Mouse (Mus musculus): ENCODE data around the gene Elobl.

Gene Elobl

DNA sequence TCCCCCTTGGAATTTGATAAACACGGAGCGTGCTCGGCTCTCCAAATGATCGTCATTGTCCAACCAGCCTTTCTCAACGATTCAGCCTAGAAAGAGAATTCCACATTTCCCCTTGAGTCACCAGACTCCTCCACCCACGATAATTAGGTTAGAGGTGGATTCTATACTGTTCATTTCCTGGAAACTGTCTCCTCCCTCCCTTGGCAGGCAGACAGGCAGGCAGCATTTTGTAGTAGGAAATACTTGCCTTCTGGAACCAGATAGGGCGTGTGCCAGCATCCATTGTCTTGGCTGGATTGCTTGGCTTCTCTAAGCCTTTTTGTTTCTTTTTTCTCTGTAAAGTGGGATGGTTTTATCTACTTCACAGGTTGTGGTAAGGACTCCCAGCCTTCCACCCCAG lies 29.7 kb upstream of the Elobl start:
- peak; percentile 68; the same call in 1 of the 2 replicates for TF ChIP-seq GATA4 (IDR thresholded peaks at IDR 0.05; ENCODE audit: insufficient replicate concordance, low read length)

DNA sequence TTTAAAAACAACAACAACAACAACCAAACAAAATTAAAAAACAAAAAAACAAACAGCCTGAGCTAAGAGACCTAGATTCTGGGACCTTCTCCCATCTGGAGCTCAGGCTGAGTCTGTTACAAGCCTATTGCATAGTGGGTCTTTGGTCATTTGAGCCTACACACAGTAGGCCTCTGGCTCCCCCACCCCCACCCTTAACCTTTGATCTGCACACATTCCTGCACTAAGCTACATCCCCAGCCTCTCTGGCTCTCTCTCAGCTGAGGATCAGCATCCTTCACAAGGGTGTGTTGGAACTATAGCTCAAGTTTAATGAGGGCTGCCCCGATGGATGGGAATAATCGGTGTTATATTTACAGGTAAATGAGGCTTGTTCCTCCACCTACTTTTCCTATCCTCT lies 28.9 kb upstream of the Elobl start:
- no peak for TF ChIP-seq GATA4 (IDR thresholded peaks at IDR 0.05; ENCODE audit: insufficient replicate concordance, low read length)

DNA sequence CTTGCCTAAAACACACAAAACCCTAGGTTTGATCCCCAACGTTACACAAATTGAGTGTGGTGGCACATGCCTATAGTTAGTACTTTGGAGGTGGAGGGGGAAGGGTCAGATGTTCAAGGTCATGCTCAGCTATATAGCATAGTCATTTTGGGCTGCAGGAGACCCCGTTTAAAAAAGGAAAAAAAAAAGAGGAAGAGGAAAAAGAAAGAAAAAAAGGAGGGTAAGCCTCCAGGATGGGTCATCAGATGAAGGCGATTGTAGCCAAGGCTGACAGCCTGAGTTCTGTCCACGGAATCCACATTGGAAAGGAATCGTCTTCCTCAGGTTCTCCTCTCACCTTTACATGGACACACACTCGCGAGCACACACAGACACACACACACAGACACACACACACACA lies 27.8 kb upstream of the Elobl start:
- no peak for TF ChIP-seq GATA4 (IDR thresholded peaks at IDR 0.05; ENCODE audit: insufficient replicate concordance, low read length)

DNA sequence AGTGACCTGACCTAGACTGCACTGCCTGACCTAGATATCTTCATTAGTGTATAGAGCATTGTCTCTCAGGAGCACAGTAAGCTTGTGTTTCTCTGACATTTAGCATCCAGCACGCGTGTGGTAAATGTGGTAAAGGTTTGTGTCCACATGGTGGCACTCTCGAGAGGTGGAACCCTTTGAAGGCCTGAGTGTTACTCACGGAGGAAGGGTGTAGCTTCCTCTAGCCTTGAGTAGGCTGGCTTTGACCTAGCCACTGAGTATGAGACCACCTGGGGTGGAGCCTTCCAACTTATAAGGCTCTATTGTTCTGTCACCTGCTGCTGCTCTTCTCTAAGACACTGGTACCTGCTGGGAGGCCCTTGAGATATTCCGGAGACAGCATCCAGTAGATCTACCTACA lies 26.9 kb upstream of the Elobl start:
- no peak for TF ChIP-seq GATA4 (IDR thresholded peaks at IDR 0.05; ENCODE audit: insufficient replicate concordance, low read length)

DNA sequence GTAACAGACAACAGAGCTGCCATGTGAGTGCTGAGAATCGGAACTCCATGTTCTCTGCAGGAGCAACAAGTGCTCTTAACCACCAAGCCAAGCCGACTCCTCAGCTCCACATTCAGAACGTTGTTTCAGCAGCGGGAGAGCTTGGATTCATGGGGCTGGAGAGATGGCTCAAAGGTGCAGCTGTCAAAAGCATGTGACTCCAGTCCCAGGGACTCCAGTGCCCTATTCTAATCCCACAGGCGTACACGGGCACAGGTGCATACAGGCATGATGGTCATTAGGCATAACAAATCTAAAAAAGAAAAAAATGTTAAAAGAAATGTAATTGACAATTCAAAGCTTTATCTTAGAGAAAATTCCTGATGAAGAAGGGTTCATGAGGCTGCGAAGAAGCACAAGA lies 26.5 kb upstream of the Elobl start:
- TF ChIP-seq GATA4 (IDR thresholded peaks at IDR 0.05; ENCODE audit: insufficient replicate concordance, low read length), result no peak

DNA sequence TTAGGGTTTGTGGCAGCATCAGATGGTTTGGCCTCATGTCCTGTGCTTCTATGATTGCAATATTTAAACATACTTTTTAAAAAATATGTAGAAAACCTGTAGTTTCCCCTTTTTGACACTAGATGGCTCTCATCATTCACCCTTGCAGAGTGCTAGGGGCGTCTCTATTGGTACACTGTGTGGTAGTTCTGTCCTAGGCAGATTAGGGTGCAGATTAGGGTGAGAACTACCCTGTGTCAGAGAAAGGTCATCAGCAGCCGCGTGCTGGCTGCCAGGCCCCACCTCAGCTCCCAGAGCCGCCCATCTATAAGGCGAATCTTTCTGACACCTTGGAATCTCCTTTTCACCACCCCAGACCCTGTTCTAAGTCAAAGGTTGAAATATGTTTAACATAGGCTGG lies 22.8 kb upstream of the Elobl start:
- no peak for TF ChIP-seq GATA4 (IDR thresholded peaks at IDR 0.05; ENCODE audit: insufficient replicate concordance, low read length)

DNA sequence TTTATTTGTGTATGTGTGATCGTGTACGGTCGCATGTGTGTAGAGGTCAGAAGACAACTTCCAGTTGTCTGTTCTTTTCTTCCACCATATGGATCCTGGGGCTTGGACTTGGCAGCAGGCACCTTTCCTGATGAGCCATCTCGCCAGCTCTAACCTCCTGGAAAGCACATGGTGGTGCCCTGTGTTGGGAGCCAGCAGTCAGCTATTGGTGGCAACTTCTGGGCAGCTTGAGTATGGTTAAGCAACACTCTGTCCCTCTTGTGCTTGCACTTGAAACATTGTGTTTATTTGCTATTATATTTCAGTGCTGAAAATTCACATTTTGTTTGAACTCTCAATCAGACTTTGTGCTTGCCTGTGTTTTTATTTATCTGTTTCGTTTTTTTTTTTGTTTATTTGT lies 22.2 kb upstream of the Elobl start:
- TF ChIP-seq GATA4 (IDR thresholded peaks at IDR 0.05; ENCODE audit: insufficient replicate concordance, low read length), result no peak

DNA sequence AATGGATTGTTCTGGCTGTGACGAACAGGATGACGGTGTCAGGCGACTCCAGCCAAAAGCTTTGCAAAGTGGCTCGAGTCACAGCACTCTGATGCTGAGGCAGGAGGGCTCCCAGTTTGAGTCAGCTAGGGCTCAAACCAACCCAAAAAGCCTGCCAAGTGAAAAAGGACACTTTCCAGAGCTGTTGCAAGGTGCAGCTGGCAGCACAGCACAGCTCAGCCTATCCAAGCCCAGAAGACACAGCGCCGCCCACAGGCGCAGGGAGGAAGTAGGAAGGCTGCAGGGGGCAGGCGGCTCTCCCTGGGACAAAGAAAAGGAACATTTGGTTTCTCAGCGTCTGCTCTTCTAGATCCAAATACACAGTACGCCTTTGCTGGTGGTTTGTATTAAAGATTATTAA lies 19.9 kb upstream of the Elobl start:
- no peak for TF ChIP-seq GATA4 (IDR thresholded peaks at IDR 0.05; ENCODE audit: insufficient replicate concordance, low read length)

DNA sequence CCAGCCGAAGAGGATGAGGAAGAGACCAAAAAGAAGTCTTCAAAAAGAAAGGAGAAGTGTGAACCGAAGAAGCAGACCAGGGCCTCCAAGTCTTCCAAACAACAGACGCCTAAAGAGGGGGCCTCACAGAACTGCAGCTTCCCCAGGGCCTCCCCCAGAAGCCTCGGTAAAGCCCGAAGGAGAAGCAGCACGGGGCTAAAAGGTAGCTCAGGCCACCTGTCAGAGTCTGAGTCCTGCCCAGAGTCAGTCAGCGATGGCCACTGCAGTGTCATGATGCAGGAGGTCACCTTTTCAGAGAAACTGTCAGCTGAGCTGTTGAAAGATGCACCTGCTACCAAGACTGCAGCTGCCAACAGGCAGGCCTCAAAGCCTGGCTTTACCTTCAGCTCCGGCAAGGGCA lies 14.6 kb upstream of the Elobl start:
- no peak for TF ChIP-seq GATA4 (IDR thresholded peaks at IDR 0.05; ENCODE audit: insufficient replicate concordance, low read length)

DNA sequence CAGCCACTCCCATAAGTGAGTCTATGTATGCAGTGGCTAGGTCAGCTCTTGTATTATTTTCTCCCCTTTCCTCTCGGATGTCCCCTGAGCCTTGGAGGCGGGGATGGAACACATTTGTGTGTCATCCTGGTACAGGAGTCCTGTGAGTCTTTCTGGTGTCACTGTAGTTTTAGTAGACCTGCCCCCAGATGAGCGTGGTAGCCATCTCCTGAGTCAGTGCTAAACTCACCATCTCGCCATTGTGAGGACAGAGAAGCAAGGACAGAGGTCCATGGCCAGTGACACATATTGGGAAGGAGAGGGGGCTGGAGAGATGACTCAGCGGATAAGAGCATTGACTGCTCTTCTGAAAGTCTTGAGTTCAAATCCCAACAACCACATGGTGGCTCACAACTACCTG lies 10.5 kb upstream of the Elobl start:
- no peak for TF ChIP-seq GATA4 (IDR thresholded peaks at IDR 0.05; ENCODE audit: insufficient replicate concordance, low read length)

DNA sequence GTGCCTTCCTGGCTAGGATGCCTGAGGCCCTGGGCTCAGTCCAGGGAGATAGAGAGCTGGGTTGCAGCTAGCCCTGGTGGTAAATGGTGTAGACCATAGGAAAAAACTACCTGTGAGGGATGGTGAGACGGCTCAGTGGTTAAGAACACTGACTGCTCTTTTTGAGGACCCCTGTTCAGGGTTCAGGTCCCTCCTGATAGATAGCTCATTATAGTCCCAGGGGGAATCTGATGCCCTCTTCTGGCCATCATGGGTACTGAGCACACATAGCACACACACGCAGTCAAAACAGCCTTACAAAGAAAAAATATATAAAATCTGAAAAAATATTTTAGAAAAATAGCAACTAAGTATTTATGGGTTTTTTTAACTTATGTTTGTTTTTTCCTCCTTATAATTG lies 9.6 kb upstream of the Elobl start:
- TF ChIP-seq GATA4 (IDR thresholded peaks at IDR 0.05; ENCODE audit: insufficient replicate concordance, low read length), result no peak

DNA sequence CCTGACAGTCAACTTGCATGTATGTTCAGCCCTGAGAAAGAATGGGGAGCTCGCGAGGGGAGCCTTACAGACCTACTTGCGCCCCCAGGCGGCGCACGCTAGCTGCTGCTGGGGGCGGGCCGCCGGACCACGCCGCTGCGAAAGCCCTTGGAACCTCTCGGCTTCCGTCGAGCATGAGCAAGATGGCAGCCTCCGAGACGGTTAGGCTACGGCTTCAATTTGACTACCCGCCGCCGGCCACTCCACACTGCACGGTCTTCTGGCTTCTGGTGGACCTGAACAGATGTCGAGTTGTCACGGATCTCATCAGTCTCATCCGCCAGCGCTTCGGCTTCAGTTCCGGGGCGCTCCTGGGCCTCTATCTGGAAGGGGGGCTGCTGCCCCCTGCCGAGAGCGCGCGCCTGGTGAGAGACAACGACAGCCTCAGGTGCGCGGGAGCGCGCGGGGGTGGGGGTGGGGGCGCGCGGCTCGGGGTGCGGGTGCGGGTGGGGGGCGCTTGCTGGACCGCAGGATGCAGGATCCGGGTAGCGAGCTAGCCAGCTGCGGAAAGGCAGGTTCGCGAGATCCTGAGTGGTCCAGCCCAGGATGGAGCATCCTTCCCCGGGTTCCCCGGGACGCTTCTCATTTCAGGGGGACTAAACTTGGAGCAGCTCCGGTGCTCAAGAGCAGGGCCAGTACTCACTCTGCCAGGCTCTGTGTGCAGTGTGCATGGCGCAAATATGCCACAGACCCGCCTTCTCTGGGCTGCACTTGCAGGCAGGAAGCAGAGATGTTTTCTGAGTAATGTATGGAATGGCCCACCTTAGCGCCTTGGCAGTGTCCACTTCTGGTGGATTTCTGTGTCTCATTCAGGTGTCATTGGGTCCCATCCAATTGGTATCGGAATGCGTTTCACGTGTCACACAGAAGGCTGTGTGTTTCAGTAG lies 7.3 kb upstream of the Elobl start:
- TF ChIP-seq GATA4 (IDR thresholded peaks at IDR 0.05; ENCODE audit: insufficient replicate concordance, low read length), result no peak; the same call in 1 of the 2 replicates

DNA sequence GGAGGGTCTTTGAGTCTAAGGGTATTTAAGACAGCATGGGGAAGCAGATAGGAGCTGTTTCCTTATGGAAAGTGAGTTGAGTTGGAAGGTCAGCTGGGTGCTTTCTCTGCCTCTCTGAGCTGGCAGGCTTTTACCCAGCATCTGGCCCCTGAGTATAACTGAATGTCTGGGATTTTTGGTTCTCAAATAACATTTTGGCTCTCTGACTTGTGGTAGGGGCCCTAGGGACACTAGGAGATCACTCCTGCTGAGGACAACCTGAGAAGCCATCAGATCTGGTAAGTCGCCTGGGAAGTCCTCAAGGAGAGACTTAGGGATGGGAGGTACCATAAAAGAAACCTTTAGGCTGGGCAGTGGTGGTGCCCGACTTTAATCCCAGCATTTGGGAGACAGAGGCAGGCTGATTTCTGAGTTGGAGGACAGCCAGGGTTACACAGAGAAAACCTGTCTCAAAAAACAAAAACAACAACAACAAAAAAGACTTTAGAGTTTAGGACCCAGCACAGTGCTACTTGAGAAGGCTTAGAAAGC lies 3.5 kb upstream of the Elobl start, which contains the start of gene Coil:
Gene Coil (plus strand): TSS at position 51 of the 531 bp plus-strand sequence.
- TF ChIP-seq GATA4 (IDR thresholded peaks at IDR 0.05; ENCODE audit: insufficient replicate concordance, low read length), result no peak

DNA sequence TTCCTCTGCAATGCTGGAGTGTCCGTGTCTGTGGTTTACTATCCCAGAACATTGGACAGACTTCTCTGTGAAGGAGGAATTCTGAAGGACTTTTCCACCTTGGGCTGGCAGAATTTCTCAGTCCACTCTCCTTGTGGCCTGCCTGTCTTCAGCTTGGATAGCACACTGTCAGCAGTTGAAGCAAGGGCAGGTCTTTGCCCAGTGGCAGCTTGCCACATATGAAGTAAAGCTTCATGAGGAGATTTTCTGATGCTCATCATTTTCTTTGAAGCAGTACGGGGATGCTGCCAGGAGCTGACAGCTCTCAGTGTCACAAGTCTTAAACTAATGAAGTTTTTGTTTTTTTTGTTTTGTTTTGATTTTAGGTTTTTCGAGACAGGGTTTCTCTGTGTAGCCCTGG lies 7.9 kb downstream of the Elobl start:
- TF ChIP-seq GATA4 (IDR thresholded peaks at IDR 0.05; ENCODE audit: insufficient replicate concordance, low read length), result no peak

DNA sequence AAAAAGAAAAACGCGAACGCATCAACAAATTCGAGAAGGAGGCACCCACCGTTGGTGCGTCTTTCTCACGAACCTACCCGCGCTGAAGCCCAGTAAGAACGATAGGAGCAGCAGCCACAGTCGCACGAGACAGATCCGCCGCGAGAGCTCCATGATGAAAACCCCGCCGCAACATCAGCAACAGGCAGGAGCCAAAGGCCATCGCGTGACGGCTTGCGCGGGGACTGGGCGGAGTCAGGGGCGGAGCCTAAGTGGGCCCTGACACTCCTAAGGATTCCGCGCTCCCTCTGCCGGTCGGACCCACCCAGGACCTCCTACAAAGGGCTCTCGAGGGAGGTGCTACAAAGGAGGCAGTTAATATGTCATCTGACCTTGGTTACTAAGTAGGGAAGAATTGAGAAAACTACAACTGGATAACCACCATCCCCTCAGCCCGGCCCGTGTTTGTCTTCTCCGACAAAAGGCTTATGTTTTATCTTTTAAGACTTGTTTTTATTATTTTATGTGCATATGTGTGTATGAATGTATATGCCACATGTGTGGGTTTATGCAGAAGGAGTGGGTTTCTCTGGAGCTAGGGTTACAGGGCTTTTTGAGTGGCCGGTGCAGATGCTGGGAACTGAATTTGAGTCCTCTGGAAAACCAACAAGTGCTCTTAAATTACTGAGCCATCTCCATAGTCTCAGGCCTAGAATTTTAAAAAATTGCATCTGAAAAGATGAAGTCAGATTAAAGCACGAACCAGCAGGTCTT lies 11.3 kb downstream of the Elobl start, which contains the start of gene Scpep1:
Gene Scpep1 (minus strand): TSS at position 249 of the 753 bp plus-strand sequence.
- TF ChIP-seq GATA4 (IDR thresholded peaks at IDR 0.05; ENCODE audit: insufficient replicate concordance, low read length), result peak; percentile 41; the same call in 1 of the 2 replicates

DNA sequence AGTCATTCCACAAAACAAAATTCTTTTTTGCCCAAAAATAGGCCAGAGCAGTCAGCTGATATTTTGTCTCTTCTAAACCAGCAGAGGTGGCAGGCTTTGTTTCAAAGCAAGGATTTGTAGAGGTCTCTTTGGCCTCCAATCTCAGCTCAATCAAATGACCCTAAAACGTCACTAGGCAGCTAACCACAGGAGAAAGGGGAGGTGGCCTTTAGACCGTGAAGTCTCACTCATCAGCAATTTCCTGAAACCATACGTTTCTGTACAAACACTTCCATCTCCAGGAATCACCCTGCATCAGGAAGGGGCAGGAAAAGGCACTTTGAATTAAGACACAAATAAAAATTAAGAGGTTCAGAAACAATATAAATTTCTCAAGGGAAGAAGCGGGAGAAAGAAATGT lies 11.9 kb downstream of the Elobl start:
- TF ChIP-seq GATA4 (IDR thresholded peaks at IDR 0.05; ENCODE audit: insufficient replicate concordance, low read length), result no peak

All from liver, adult (tissue).